Mouse (Mus musculus) stomach, postnatal 0 days (tissue): ENCODE measurements around the gene Gm28308. TPM values are rescaled to one million over a fixed set of nuclear protein-coding genes. Genes with fewer than 3 reads are reported as not detected.
A peak's percentile ranks its signal among the peaks of the same experiment; 100 is the strongest.

Source experiments
- ATAC-seq: fragments of 200-750 bp; cut with Nextera tagmentation; 2 replicates; pipeline ENCODE4 v1.8.0; 2017; ENCODE audit not compliant: low FRiP score, low TSS enrichment
- DNase-seq: peaks from one replicate; pipeline ENCODE4 v3.0.0-alpha.2; 2016; ENCODE audit warnings: low spot score
- H3K27ac ChIP-seq: fragments of 300-500 bp; sonication (generic); replicated peaks from 2 replicates; pipeline ENCODE4 v1.5.1; 2014; ENCODE audit warnings: mild to moderate bottlenecking, control low read depth
- H3K27me3 ChIP-seq: fragments of 300-500 bp; sonication (generic); 2 replicates; pipeline ENCODE4 v1.6.1; 2014; ENCODE audit warnings: low read length; ENCODE audit not compliant: control insufficient read depth, insufficient read depth
- H3K36me3 ChIP-seq: fragments of 300-500 bp; sonication (generic); 2 replicates; pipeline ENCODE4 v1.6.1; 2014; ENCODE audit warnings: low read length, mixed read lengths; ENCODE audit not compliant: control insufficient read depth, insufficient read depth
- H3K4me1 ChIP-seq: fragments of 300-500 bp; sonication (generic); replicated peaks from 2 replicates; pipeline ENCODE4 v1.6.1; 2014; ENCODE audit warnings: antibody characterized with exemption; ENCODE audit not compliant: control insufficient read depth, insufficient read depth
- H3K4me2 ChIP-seq: fragments of 300-500 bp; sonication (generic); replicated peaks from 2 replicates; pipeline ENCODE4 v1.6.1; 2014; ENCODE audit warnings: low read depth, mild to moderate bottlenecking, control low read depth, moderate library complexity
- H3K4me3 ChIP-seq: fragments of 300-500 bp; sonication (generic); 2 replicates; pipeline ENCODE4 v1.5.1; 2014; ENCODE audit warnings: low read depth, low read length, control low read depth
- H3K9ac ChIP-seq: fragments of 300-500 bp; sonication (generic); 2 replicates; pipeline ENCODE4 v1.6.1; 2014; ENCODE audit warnings: mild to moderate bottlenecking, low read length, control low read depth, mixed read lengths
- H3K9me3 ChIP-seq: fragments of 300-500 bp; sonication (generic); 2 replicates; pipeline ENCODE4 v1.6.1; 2016; ENCODE audit warnings: low read length; ENCODE audit not compliant: control insufficient read depth
- CTCF ChIP-seq: IDR thresholded peaks from 2 replicates; pipeline ENCODE4 v1.5.1; 2016; ENCODE audit warnings: antibody characterized with exemption, low read depth, mild to moderate bottlenecking, moderate library complexity
- EP300 ChIP-seq: optimal IDR thresholded peaks from 2 replicates; pipeline ENCODE3; 2016; ENCODE audit warnings: antibody characterized with exemption
- WGBS: fragments of 180-500 bp; shearing (Covaris S2); extraction: QIAGEN DNeasy Blood & Tissue Kit; methylation state at CpG from one replicate; pipeline ENCODE4 v1.1.7; 2014; 5-methylcytosine and 5-hydroxymethylcytosine counted together
- polyA plus RNA-seq: library from polyadenylated mRNA; unstranded; fragments of >200 nt; fragmentation: Nextera tagmentation; extraction: Ambion mirVana; gene quantifications from 2 replicates; pipeline ENCODE4 v1.2.1, GENCODE M21; 2015

Gene Gm28308
- polyA plus RNA-seq, 1 experiment from 2014 or later, result not detected

DNA sequence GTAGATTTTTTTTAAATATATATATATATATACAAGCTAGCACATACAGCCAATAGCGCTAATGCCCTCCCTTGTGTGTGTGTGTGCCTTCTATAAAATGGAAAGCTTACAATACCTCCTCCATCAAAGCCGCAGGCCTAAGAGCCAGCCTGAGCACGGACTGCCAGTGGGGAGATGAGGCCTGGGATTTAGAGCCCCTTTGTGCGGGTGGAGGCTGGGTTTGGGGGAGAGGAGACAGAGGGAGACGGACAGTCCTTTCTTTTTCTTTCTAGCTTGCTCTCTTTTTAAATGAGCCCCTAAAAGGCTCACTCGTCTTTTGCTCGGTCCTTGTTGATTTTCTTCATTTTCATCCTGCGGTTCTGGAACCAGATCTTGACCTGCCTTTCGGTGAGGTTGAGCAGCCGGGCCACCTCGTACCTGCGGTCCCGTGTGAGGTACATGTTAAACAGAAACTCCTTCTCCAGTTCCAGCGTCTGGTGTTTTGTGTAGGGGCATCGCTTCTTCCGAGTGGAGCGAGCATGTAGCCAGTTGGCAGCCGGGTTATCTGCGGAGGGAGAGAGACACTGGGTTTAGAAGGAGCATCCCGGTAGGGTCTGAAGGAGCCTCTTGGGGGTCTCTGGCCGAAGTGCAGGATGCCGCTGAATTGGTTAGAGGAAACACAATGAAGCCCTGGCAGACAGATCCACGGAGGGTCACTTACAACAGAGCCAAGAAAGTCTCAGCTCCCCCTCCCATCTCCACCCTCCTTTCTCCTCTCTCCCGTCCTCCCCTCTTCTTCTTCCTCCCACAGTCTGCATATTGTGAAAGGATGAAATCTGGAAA, 11.0 kb upstream of the Gm28308 start:
- no peaks in the 10 kb centered on the region for H3K4me1 ChIP-seq
- H3K4me2 ChIP-seq, result no peak overlapping the region
- DNase-seq, result no peak
- no peak overlapping the region for H3K9ac ChIP-seq
- TF ChIP-seq CTCF (no peak), EP300 (no peak)
- H3K4me3 ChIP-seq, result peak overlapping the region; percentile 15
- H3K36me3 ChIP-seq, result no peaks in the 10 kb centered on the region
- peaks cover 45% of the 10 kb centered on the region; the same call in 1 of the 2 replicates for H3K27me3 ChIP-seq
- H3K27ac ChIP-seq, result peak overlapping the region; percentile 8; the same call in 1 of the 2 replicates
- no peaks in the 10 kb centered on the region for H3K9me3 ChIP-seq
- 13% methylated on average over 24 of the region's 24 CpGs for WGBS
- ATAC-seq, result no peak

- WGBS, result 55% methylated on average over 13 of the region's 13 CpGs
- Histone ChIP-seq H3K4me1 (no peaks in the 10 kb centered on the region), H3K9ac (no peak overlapping the region), H3K36me3 (no peaks in the 10 kb centered on the region), H3K27me3 (peaks cover 38% of the 10 kb centered on the region; the same call in 1 of the 2 replicates), H3K4me2 (0 out of 2 replicates have a peak overlapping the region, but pooled peaks have one; percentile 6), H3K9me3 (no peaks in the 10 kb centered on the region), H3K27ac (no peak overlapping the region), H3K4me3 (no peak overlapping the region)
- DNase-seq (no peak), ATAC-seq (no peak)
- TF ChIP-seq CTCF (no peak), EP300 (no peak)
Observed at GRCm38 (mm10) chr6:52222729-52223128, 9.6 kb upstream of the Gm28308 start.

- DNase-seq (no peak), ATAC-seq (peak; percentile 19)
- peaks cover 37% of the 10 kb centered on the region; the same call in 1 of the 2 replicates for H3K27me3 ChIP-seq
- H3K36me3 ChIP-seq, result no peaks in the 10 kb centered on the region
- no peak for TF ChIP-seq EP300
- TF ChIP-seq CTCF, result no peak
- WGBS, result 21% methylated on average over 21 of the region's 21 CpGs
- 0 out of 2 replicates have a peak overlapping the region, but pooled peaks have one; percentile 41 for H3K27ac ChIP-seq
- no peaks in the 10 kb centered on the region for H3K4me1 ChIP-seq
- H3K9ac ChIP-seq, result no peak overlapping the region
- peak overlapping the region; percentile 88 for H3K4me2 ChIP-seq
- no peaks in the 10 kb centered on the region for H3K9me3 ChIP-seq
- H3K4me3 ChIP-seq, result peak overlapping the region; percentile 58
Observed at GRCm38 (mm10) chr6:52221993-52222685, 9.0 kb upstream of the Gm28308 start.

GRCm38 (mm10) chr6:52221337-52221992, 8.3 kb upstream of the Gm28308 start, which contains the start of gene Hoxa7:
Gene Hoxa7 (minus strand): TSS chr6:52221854.
- WGBS, result 1% methylated on average over 46 of the region's 46 CpGs
- TF ChIP-seq EP300, result no peak
- TF ChIP-seq CTCF, result peak; percentile 98
- no peaks in the 10 kb centered on the region for H3K4me1 ChIP-seq
- peak within 1 kb of the TSS; percentile 67 for H3K9ac ChIP-seq
- DNase-seq (peak; percentile 86), ATAC-seq (peak; percentile 56)
- H3K4me3 ChIP-seq, result peak within 1 kb of the TSS; percentile 58
- H3K4me2 ChIP-seq, result peak within 1 kb of the TSS; percentile 88
- peaks cover 35% of the 10 kb centered on the region; the same call in 1 of the 2 replicates for H3K27me3 ChIP-seq
- H3K36me3 ChIP-seq, result no peaks in the 10 kb centered on the region
- H3K9me3 ChIP-seq, result no peaks in the 10 kb centered on the region
- H3K27ac ChIP-seq, result peak within 1 kb of the TSS; percentile 58; the same call in 1 of the 2 replicates

GRCm38 (mm10) chr6:52220865-52221310, 7.7 kb upstream of the Gm28308 start:
- peak overlapping the region; percentile 67 for H3K9ac ChIP-seq
- no peaks in the 10 kb centered on the region for H3K4me1 ChIP-seq
- 28% methylated on average over 12 of the region's 12 CpGs for WGBS
- no peaks in the 10 kb centered on the region for H3K9me3 ChIP-seq
- DNase-seq (no peak), ATAC-seq (no peak)
- TF ChIP-seq CTCF (no peak), EP300 (no peak)
- peaks cover 33% of the 10 kb centered on the region; the same call in 1 of the 2 replicates for H3K27me3 ChIP-seq
- peak overlapping the region; percentile 58 for H3K4me3 ChIP-seq
- no peaks in the 10 kb centered on the region for H3K36me3 ChIP-seq
- H3K27ac ChIP-seq, result no peak overlapping the region
- H3K4me2 ChIP-seq, result peak overlapping the region; percentile 88
